Mouse (Mus musculus) stomach, postnatal 0 days (tissue): Measurements from ENCODE around the gene Galntl6.

ENCODE experiments used
- CTCF ChIP-seq: IDR thresholded peaks from 2 replicates; pipeline ENCODE4 v1.5.1; 2016; ENCODE audit warnings: antibody characterized with exemption, low read depth, mild to moderate bottlenecking, moderate library complexity
- EP300 ChIP-seq: optimal IDR thresholded peaks from 2 replicates; pipeline ENCODE3; 2016; ENCODE audit warnings: antibody characterized with exemption

DNA sequence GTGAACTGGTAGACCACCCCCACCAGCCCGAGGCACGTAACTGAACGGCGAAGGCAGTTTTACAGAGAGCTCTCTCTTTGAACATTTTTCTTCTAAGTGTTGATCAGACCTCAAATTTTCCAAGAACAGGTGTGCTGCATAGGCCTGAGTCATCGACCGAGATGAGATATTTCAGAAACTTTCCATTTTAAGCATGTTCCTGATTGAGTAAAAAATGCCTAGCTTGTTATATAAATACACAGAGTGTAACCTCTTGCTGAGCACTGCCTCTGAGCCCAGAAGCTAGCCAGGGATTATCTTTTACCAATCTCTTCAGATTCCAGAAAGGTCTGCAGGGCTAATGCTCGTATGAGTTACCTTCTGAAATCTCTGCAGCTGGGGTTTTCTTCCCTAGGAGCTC, 1120.2 kb downstream of the Galntl6 start:
- no peak for TF ChIP-seq CTCF
- TF ChIP-seq EP300: no peak
